Mouse (Mus musculus) hindbrain, postnatal 0 days (tissue): Measurements from ENCODE around the gene Stag1. TPM values are rescaled to one million over a fixed set of nuclear protein-coding genes. Genes with fewer than 3 reads are reported as not detected.

Source experiments
- ATAC-seq: fragments of 200-750 bp; cut with Nextera tagmentation; 2 replicates; pipeline ENCODE4 v1.8.0; 2017; ENCODE audit warnings: mild to moderate bottlenecking, moderate TSS enrichment, moderate library complexity
- DNase-seq: peaks from one replicate; pipeline ENCODE4 v3.0.0-alpha.2; 2015; ENCODE audit warnings: low spot score
- H3K27ac ChIP-seq: fragments of 300-500 bp; sonication (generic); 2 replicates; pipeline ENCODE4 v1.5.1; 2014; ENCODE audit warnings: mild to moderate bottlenecking
- H3K27me3 ChIP-seq: fragments of 300-500 bp; sonication (generic); 2 replicates; pipeline ENCODE4 v1.6.1; 2014; ENCODE audit warnings: low read length, mixed read lengths; ENCODE audit not compliant: insufficient read depth
- H3K36me3 ChIP-seq: fragments of 300-500 bp; sonication (generic); 2 replicates; pipeline ENCODE4 v1.6.1; 2014; ENCODE audit warnings: low read length, mixed read lengths; ENCODE audit not compliant: insufficient read depth
- H3K4me1 ChIP-seq: fragments of 300-500 bp; sonication (generic); 2 replicates; pipeline ENCODE4 v1.6.1; 2014; ENCODE audit warnings: antibody characterized with exemption, low read length, mixed read lengths; ENCODE audit not compliant: insufficient read depth
- H3K4me2 ChIP-seq: fragments of 300-500 bp; sonication (generic); 2 replicates; pipeline ENCODE4 v1.6.1; 2014; ENCODE audit warnings: low read depth, mild to moderate bottlenecking, low read length, moderate library complexity, mixed read lengths
- H3K4me3 ChIP-seq: fragments of 300-500 bp; sonication (generic); 2 replicates; pipeline ENCODE4 v1.5.1; 2014; ENCODE audit warnings: low read length
- H3K9ac ChIP-seq: fragments of 300-500 bp; sonication (generic); replicated peaks from 2 replicates; pipeline ENCODE4 v1.6.1; 2014; ENCODE audit warnings: mild to moderate bottlenecking, low read length, moderate library complexity, mixed read lengths
- H3K9me3 ChIP-seq: fragments of 300-500 bp; sonication (generic); 2 replicates; pipeline ENCODE4 v1.6.1; 2016; ENCODE audit warnings: low read length, mixed read lengths
- CTCF ChIP-seq: IDR thresholded peaks from 2 replicates; pipeline ENCODE4 v1.5.1; 2016; ENCODE audit warnings: antibody characterized with exemption, control low read depth, low read depth
- WGBS: fragments of 180-500 bp; shearing (Covaris S2); extraction: QIAGEN DNeasy Blood & Tissue Kit; methylation state at CpG from one replicate; pipeline ENCODE4 v1.1.7; 2014; 5-methylcytosine and 5-hydroxymethylcytosine counted together
- polyA plus RNA-seq: library from polyadenylated mRNA; unstranded; fragments of >200 nt; fragmentation: Nextera tagmentation; extraction: Ambion mirVana; gene quantifications from 2 replicates; pipeline ENCODE4 v1.2.1, GENCODE M21; 2015
- total RNA-seq: library from RNA; depleted of rRNA; stranded (reverse); fragments of >200 nt; gene quantifications from 2 replicates; pipeline ENCODE4 v1.2.3, GENCODE M21; 2014

Stag1 gene
- total and polyA plus RNA-seq, 2 experiments from 2014 or later = 26.1 to 33.9 TPM

- H3K9me3 ChIP-seq = no peaks in the 10 kb centered on the region
- whole genome bisulfite sequencing = 7% methylated on average over 32 of the region's 32 CpGs
- H3K36me3 ChIP-seq = no peaks in the 10 kb centered on the region
- peak; percentile 54 for TF ChIP-seq CTCF
- no peaks in the 10 kb centered on the region for H3K4me1 ChIP-seq
- H3K4me2 ChIP-seq = peak overlapping the region; percentile 85
- H3K4me3 ChIP-seq = peak overlapping the region; percentile 73
- H3K9ac ChIP-seq = peak overlapping the region; percentile 77
- peak overlapping the region; percentile 85 for H3K27ac ChIP-seq
- no peaks in the 10 kb centered on the region for H3K27me3 ChIP-seq
- DNase-seq (peak; percentile 78), ATAC-seq (peak; percentile 80)
Measured at GRCm38 (mm10) chr9:100569798-100570625, 27.6 kb upstream of the Stag1 start.

- H3K4me3 ChIP-seq = peak within 1 kb of the TSS; percentile 73
- H3K9me3 ChIP-seq = no peaks in the 10 kb centered on the region
- no peaks in the 10 kb centered on the region for H3K27me3 ChIP-seq
- under 1% methylated on average over 51 of the region's 55 CpGs for WGBS
- H3K4me1 ChIP-seq = no peaks in the 10 kb centered on the region
- ATAC-seq (peak; percentile 92), DNase-seq (peak; percentile 85)
- no peaks in the 10 kb centered on the region for H3K36me3 ChIP-seq
- peak within 1 kb of the TSS; percentile 85 for H3K4me2 ChIP-seq
- peak within 1 kb of the TSS; percentile 85 for H3K27ac ChIP-seq
- peak; percentile 34 for TF ChIP-seq CTCF
- peak within 1 kb of the TSS; percentile 77 for H3K9ac ChIP-seq
Measured at GRCm38 (mm10) chr9:100570626-100571233, 26.9 kb upstream of the Stag1 start, which contains the start of gene Slc35g2. Gene Slc35g2, minus strand, starts transcription at chr9:100571090.

GRCm38 (mm10) chr9:100571511-100571910, 26.1 kb upstream of the Stag1 start:
- H3K9ac ChIP-seq = peak overlapping the region; percentile 77; the same call in 1 of the 2 replicates
- 79% methylated on average over 1 of the region's 1 CpGs for WGBS
- no peaks in the 10 kb centered on the region for H3K4me1 ChIP-seq
- ATAC-seq = no peak
- peak overlapping the region; percentile 85 for H3K4me2 ChIP-seq
- no peak for TF ChIP-seq CTCF
- no peak for DNase-seq
- H3K27ac ChIP-seq = peak overlapping the region; percentile 85; the same call in 1 of the 2 replicates
- H3K36me3 ChIP-seq = no peaks in the 10 kb centered on the region
- H3K4me3 ChIP-seq = peak overlapping the region; percentile 73
- H3K9me3 ChIP-seq = no peaks in the 10 kb centered on the region
- H3K27me3 ChIP-seq = no peaks in the 10 kb centered on the region

- Histone ChIP-seq H3K4me1 (no peaks in the 10 kb centered on the region), H3K36me3 (no peaks in the 10 kb centered on the region), H3K9me3 (no peaks in the 10 kb centered on the region), H3K27me3 (no peaks in the 10 kb centered on the region), H3K4me2 (no peak overlapping the region), H3K27ac (no peak overlapping the region), H3K9ac (no peak overlapping the region), H3K4me3 (no peak overlapping the region)
- no peak for TF ChIP-seq CTCF
- 52% methylated on average over 2 of the region's 2 CpGs for WGBS
- DNase-seq (peak; percentile 47), ATAC-seq (no peak)
Measured at GRCm38 (mm10) chr9:100573300-100573699, 24.3 kb upstream of the Stag1 start.

- ATAC-seq (no peak), DNase-seq (peak; percentile 30)
- H3K9ac ChIP-seq = no peak overlapping the region
- H3K4me2 ChIP-seq = no peak overlapping the region
- no peak overlapping the region for H3K4me3 ChIP-seq
- 23% methylated on average over 5 of the region's 5 CpGs for WGBS
- no peaks in the 10 kb centered on the region for H3K36me3 ChIP-seq
- no peaks in the 10 kb centered on the region for H3K27me3 ChIP-seq
- H3K9me3 ChIP-seq = no peaks in the 10 kb centered on the region
- no peaks in the 10 kb centered on the region for H3K4me1 ChIP-seq
- H3K27ac ChIP-seq = no peak overlapping the region
- no peak for TF ChIP-seq CTCF
Measured at GRCm38 (mm10) chr9:100573942-100574341, 23.7 kb upstream of the Stag1 start.

- Histone ChIP-seq H3K9me3 (no peaks in the 10 kb centered on the region), H3K27ac (no peak overlapping the region), H3K4me1 (peaks cover 10% of the 10 kb centered on the region; the same call in 1 of the 2 replicates), H3K9ac (no peak overlapping the region), H3K4me3 (no peak overlapping the region), H3K27me3 (no peaks in the 10 kb centered on the region), H3K4me2 (no peak overlapping the region), H3K36me3 (no peaks in the 10 kb centered on the region)
- DNase-seq = no peak
- no peak for ATAC-seq
- TF ChIP-seq CTCF = no peak
- WGBS = 50% methylated on average over 20 of the region's 20 CpGs
Measured at GRCm38 (mm10) chr9:100580196-100580740, 17.3 kb upstream of the Stag1 start.
